Mouse (Mus musculus) intestine, embryonic 16.5 days (tissue): ENCODE measurements around the gene Slc43a3. TPM values are rescaled to one million over a fixed set of nuclear protein-coding genes. Genes with fewer than 3 reads are reported as not detected.

ENCODE experiments used
- ATAC-seq: fragments of 200-750 bp; cut with Nextera tagmentation; 2 replicates; pipeline ENCODE4 v1.8.0; 2017; ENCODE audit warnings: moderate TSS enrichment, moderate library complexity
- H3K27ac ChIP-seq: fragments of 300-500 bp; sonication (generic); 2 replicates; pipeline ENCODE4 v1.5.1; 2014; ENCODE audit warnings: mild to moderate bottlenecking, low read length
- H3K27me3 ChIP-seq: fragments of 300-500 bp; sonication (generic); replicated peaks from 2 replicates; pipeline ENCODE4 v1.6.1; 2014; ENCODE audit warnings: low read length, control low read depth, mixed read lengths; ENCODE audit not compliant: control insufficient read depth, insufficient read depth
- H3K36me3 ChIP-seq: fragments of 300-500 bp; sonication (generic); 2 replicates; pipeline ENCODE4 v1.6.1; 2014; ENCODE audit warnings: low read length, control low read depth; ENCODE audit not compliant: control insufficient read depth, insufficient read depth
- H3K4me1 ChIP-seq: fragments of 300-500 bp; sonication (generic); 2 replicates; pipeline ENCODE4 v1.6.1; 2014; ENCODE audit warnings: low read length, control low read depth, mixed read lengths; ENCODE audit not compliant: control insufficient read depth, insufficient read depth
- H3K4me2 ChIP-seq: fragments of 300-500 bp; sonication (generic); 2 replicates; pipeline ENCODE4 v1.6.1; 2014; ENCODE audit warnings: low read depth, low read length, control low read depth
- H3K4me3 ChIP-seq: fragments of 300-500 bp; sonication (generic); 2 replicates; pipeline ENCODE4 v1.5.1; 2014; ENCODE audit warnings: mild to moderate bottlenecking, low read length
- H3K9ac ChIP-seq: fragments of 300-500 bp; sonication (generic); 2 replicates; pipeline ENCODE4 v1.6.1; 2014; ENCODE audit warnings: low read depth, low read length
- H3K9me3 ChIP-seq: fragments of 300-500 bp; sonication (generic); 2 replicates; pipeline ENCODE4 v1.6.1; 2016; ENCODE audit warnings: low read length, control low read depth; ENCODE audit not compliant: control insufficient read depth
- WGBS: fragments of 180-500 bp; shearing (Covaris S2); extraction: QIAGEN DNeasy Blood & Tissue Kit; methylation state at CpG from one replicate; pipeline ENCODE4 v1.1.7; 2014; 5-methylcytosine and 5-hydroxymethylcytosine counted together
- microRNA-seq: library from miRNA; unstranded; fragments of <30 nt; microRNA quantifications from one replicate; pipeline ENCODE4, GENCODE M21; 2016
- polyA plus RNA-seq: library from polyadenylated mRNA; unstranded; fragments of >200 nt; fragmentation: Nextera tagmentation; extraction: Ambion mirVana; gene quantifications from 2 replicates; pipeline ENCODE4 v1.2.1, GENCODE M21; 2015

The Slc43a3 gene
- polyA plus RNA-seq, 1 experiment from 2014 or later, result 47.7 TPM

DNA sequence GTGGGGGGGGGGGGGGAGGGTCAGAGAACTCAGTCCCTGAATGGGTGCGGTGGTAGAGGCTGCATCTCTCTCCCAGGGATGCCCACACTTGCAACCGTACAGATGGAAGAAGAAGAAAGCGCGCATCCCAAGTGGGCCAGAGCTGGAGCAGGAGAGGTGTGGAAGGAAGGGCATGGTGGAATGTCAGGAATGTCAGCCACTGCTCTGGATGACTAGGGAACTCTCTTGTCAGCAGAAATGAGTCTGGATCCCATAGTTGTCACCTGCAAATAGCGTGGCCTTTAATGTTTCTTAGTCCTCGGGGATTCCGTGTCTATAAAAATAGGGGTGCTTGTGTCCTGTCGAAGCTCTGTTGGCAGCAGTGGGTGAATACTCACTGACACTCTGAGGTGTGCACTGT, 66.2 kb downstream of the Slc43a3 start:
- H3K9me3 ChIP-seq, result no peaks in the 10 kb centered on the region
- no peak for ATAC-seq

DNA sequence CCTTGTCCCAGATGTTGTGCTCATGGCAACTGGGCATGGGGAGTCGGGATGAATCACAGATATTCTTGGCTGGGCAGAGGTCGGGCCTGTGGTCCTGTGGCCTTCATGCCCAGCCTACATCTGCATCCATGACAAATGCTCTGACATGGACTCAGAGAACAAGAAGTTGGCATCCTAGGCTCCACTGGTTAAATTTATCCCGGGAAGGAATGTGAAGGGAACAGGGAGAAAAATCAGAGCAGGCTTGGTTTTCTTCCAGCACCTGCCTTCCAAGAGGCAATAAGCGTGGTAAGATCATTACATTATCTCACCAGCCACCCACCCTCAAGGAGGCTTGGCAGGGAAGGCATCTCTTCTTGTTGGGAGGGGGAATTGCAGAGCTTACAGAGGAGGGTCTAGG, 68.0 kb downstream of the Slc43a3 start:
- no peaks in the 10 kb centered on the region for H3K9me3 ChIP-seq
- no peaks in the 10 kb centered on the region for H3K27me3 ChIP-seq
- no peak overlapping the region for H3K4me3 ChIP-seq
- peaks cover under 1% of the 10 kb centered on the region; the same call in 1 of the 2 replicates for H3K4me1 ChIP-seq
- no peak overlapping the region for H3K27ac ChIP-seq
- H3K4me2 ChIP-seq, result no peak overlapping the region
- H3K36me3 ChIP-seq, result no peaks in the 10 kb centered on the region
- H3K9ac ChIP-seq, result no peak overlapping the region
- ATAC-seq, result no peak
- 86% methylated on average over 4 of the region's 4 CpGs for WGBS

More for the DNA sequence above, 66.2 kb downstream of the Slc43a3 start:
- Histone ChIP-seq H3K9ac (no peak overlapping the region), H3K4me1 (no peaks in the 10 kb centered on the region), H3K4me2 (no peak overlapping the region), H3K36me3 (no peaks in the 10 kb centered on the region), H3K27me3 (no peaks in the 10 kb centered on the region), H3K4me3 (no peak overlapping the region), H3K27ac (no peak overlapping the region)
- 68% methylated on average over 8 of the region's 8 CpGs for WGBS

GRCm38 (mm10) chr2:85006600-85006999, 70.2 kb downstream of the Slc43a3 start:
- Histone ChIP-seq H3K4me2 (no peak overlapping the region), H3K9ac (no peak overlapping the region), H3K36me3 (no peaks in the 10 kb centered on the region), H3K27ac (no peak overlapping the region), H3K4me3 (no peak overlapping the region), H3K9me3 (no peaks in the 10 kb centered on the region), H3K4me1 (peaks cover 18% of the 10 kb centered on the region), H3K27me3 (no peaks in the 10 kb centered on the region)
- WGBS, result 82% methylated on average over 7 of the region's 7 CpGs
- ATAC-seq, result no peak

DNA sequence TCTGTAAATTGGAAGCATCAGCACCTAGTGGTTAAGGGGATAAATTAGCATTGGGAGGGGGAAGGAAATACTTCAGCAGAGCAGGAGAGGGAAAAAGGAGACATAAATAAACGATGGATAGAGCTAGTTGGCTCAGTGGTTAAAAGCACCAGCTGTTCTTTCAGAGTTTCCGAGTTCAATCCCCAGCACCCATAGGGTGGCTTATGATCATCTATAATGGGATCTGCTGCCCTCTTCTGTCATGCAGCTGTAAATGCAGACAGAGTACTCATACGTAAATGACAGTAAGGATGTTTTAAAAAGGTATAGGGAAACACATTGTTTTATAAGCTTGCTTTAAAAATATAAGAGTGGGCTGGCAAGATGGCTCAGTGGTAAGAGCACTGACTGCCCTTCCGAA, 71.3 kb downstream of the Slc43a3 start:
- 31% methylated on average over 4 of the region's 4 CpGs for WGBS
- Histone ChIP-seq H3K36me3 (no peaks in the 10 kb centered on the region), H3K4me3 (no peak overlapping the region), H3K9me3 (no peaks in the 10 kb centered on the region), H3K27ac (no peak overlapping the region), H3K4me2 (no peak overlapping the region), H3K27me3 (no peaks in the 10 kb centered on the region), H3K9ac (no peak overlapping the region), H3K4me1 (peaks cover 27% of the 10 kb centered on the region)
- ATAC-seq, result no peak

Small RNA genes within 50 kb of the gene (microRNA-seq; reads per million reads assigned to microRNA genes)
- gene Gm24332, result not detected

Other genes starting within 250 kb of the Slc43a3 start
- 18.3 and 23.4 TPM in 2 replicates for gene Zdhhc5, start 221.4 kb upstream of the Slc43a3 start, polyA plus RNA-seq
- 28.3 and 28.4 TPM in 2 replicates for gene Clp1, start 209.2 kb upstream of the Slc43a3 start, polyA plus RNA-seq
- 4.3 and 6.0 TPM in 2 replicates for gene Ypel4, start 202.5 kb upstream of the Slc43a3 start, polyA plus RNA-seq
- 5.1 and 5.4 TPM in 2 replicates for gene Gm19426, start 192.9 kb upstream of the Slc43a3 start, polyA plus RNA-seq
- gene Serping1, start 161.1 kb upstream of the Slc43a3 start, polyA plus RNA-seq, result 62.5 and 62.6 TPM in 2 replicates
- 47.5 and 49.9 TPM in 2 replicates for gene Ube2l6, start 137.8 kb upstream of the Slc43a3 start, polyA plus RNA-seq
- gene Smtnl1, start 113.9 kb upstream of the Slc43a3 start, polyA plus RNA-seq, result 0.10 and 0.17 TPM in 2 replicates
- gene Timm10, start 109.6 kb upstream of the Slc43a3 start, polyA plus RNA-seq, result 59.7 and 61.5 TPM in 2 replicates
- gene Slc43a1, start 97.7 kb upstream of the Slc43a3 start, polyA plus RNA-seq, result 12.8 and 14.6 TPM in 2 replicates
- gene Rtn4rl2, start 49.9 kb upstream of the Slc43a3 start, polyA plus RNA-seq, result 0.57 and 0.61 TPM in 2 replicates
- 1.0 TPM in 1 of 2 replicates, not detected in the other for gene Prg2, start 43.9 kb downstream of the Slc43a3 start, polyA plus RNA-seq
- gene Prg3, start 51.6 kb downstream of the Slc43a3 start, polyA plus RNA-seq, result not detected in 2 replicates
- 212 and 244 TPM in 2 replicates for gene Ssrp1, start 100.7 kb downstream of the Slc43a3 start, polyA plus RNA-seq
- gene P2rx3, start 100.9 kb downstream of the Slc43a3 start, polyA plus RNA-seq, result 1.1 and 1.3 TPM in 2 replicates
- gene Tnks1bp1, start 111.4 kb downstream of the Slc43a3 start, polyA plus RNA-seq, result 34.4 and 36.8 TPM in 2 replicates
- gene Aplnr, start 199.6 kb downstream of the Slc43a3 start, polyA plus RNA-seq, result 61.8 and 62.0 TPM in 2 replicates